Mouse (Mus musculus): ENCODE measurements around the gene Olfr512. TPM values are rescaled to one million over a fixed set of nuclear protein-coding genes. Genes with fewer than 3 reads are reported as not detected.

Gene Olfr512
- polyA plus RNA-seq (2014; fragmentation: Illumina TruSeq; extraction: RNeasy Lipid Tissue Mini Kit (QIAGEN cat#74804); ENCODE audit: low read depth, low replicate concordance): not detected

GRCm38 (mm10) chr7:108713020-108713419, at the start of gene Olfr512:
TSS of gene Olfr512 (plus strand) at chr7:108713320.

DNA sequence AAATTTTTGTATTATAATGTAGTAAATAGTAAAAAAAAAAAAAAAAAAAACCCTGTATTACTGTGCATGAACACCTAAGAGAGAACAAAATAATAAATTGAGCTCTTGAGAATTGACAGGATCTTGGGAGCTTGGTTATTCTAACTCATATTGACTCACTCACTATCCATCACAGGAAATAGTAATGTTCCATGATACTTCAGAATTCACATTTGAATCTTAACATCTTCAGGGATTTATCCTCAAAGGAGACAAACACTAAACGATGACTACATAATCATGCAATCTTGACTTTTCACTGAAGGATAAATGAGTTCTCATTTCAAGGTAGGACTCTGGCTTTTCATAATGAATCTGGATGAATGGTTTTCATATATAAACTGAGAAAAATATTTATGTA, 47.0 kb upstream of the Olfr512 start, which contains the start of gene Olfr510:
Gene Olfr510, plus strand, starts transcription at position 301 of the 400 bp plus-strand sequence.

GRCm38 (mm10) chr7:108750673-108751072, 37.6 kb downstream of the Olfr512 start, which contains the start of gene Olfr513:
TSS of gene Olfr513 (plus strand) at chr7:108750973.

Other genes with a start within 250 kb of the Olfr512 start
- not detected for gene Olfr498, start 248.0 kb upstream of the Olfr512 start, polyA plus RNA-seq (2014; fragmentation: Illumina TruSeq; extraction: RNeasy Lipid Tissue Mini Kit (QIAGEN cat#74804); ENCODE audit: low read depth, low replicate concordance)
- not detected for gene Olfr502, start 188.3 kb upstream of the Olfr512 start, polyA plus RNA-seq (2014; fragmentation: Illumina TruSeq; extraction: RNeasy Lipid Tissue Mini Kit (QIAGEN cat#74804); ENCODE audit: low read depth, low replicate concordance)
- not detected for gene Olfr503, start 168.8 kb upstream of the Olfr512 start, polyA plus RNA-seq (2014; fragmentation: Illumina TruSeq; extraction: RNeasy Lipid Tissue Mini Kit (QIAGEN cat#74804); ENCODE audit: low read depth, low replicate concordance)
- not detected for gene Olfr504, start 147.5 kb upstream of the Olfr512 start, polyA plus RNA-seq (2014; fragmentation: Illumina TruSeq; extraction: RNeasy Lipid Tissue Mini Kit (QIAGEN cat#74804); ENCODE audit: low read depth, low replicate concordance)
- not detected for gene Olfr506, start 102.5 kb upstream of the Olfr512 start, polyA plus RNA-seq (2014; fragmentation: Illumina TruSeq; extraction: RNeasy Lipid Tissue Mini Kit (QIAGEN cat#74804); ENCODE audit: low read depth, low replicate concordance)
- gene Olfr507, start 91.5 kb upstream of the Olfr512 start, polyA plus RNA-seq (2014; fragmentation: Illumina TruSeq; extraction: RNeasy Lipid Tissue Mini Kit (QIAGEN cat#74804); ENCODE audit: low read depth, low replicate concordance): not detected
- gene Olfr508, start 83.3 kb upstream of the Olfr512 start, polyA plus RNA-seq (2014; fragmentation: Illumina TruSeq; extraction: RNeasy Lipid Tissue Mini Kit (QIAGEN cat#74804); ENCODE audit: low read depth, low replicate concordance): not detected
- gene Olfr509, start 61.4 kb upstream of the Olfr512 start, polyA plus RNA-seq (2014; fragmentation: Illumina TruSeq; extraction: RNeasy Lipid Tissue Mini Kit (QIAGEN cat#74804); ENCODE audit: low read depth, low replicate concordance): not detected
- not detected for gene Olfr510, start 46.9 kb upstream of the Olfr512 start, polyA plus RNA-seq (2014; fragmentation: Illumina TruSeq; extraction: RNeasy Lipid Tissue Mini Kit (QIAGEN cat#74804); ENCODE audit: low read depth, low replicate concordance)
- not detected for gene Olfr513, start 37.7 kb downstream of the Olfr512 start, polyA plus RNA-seq (2014; fragmentation: Illumina TruSeq; extraction: RNeasy Lipid Tissue Mini Kit (QIAGEN cat#74804); ENCODE audit: low read depth, low replicate concordance)
- not detected for gene Olfr514, start 112.7 kb downstream of the Olfr512 start, polyA plus RNA-seq (2014; fragmentation: Illumina TruSeq; extraction: RNeasy Lipid Tissue Mini Kit (QIAGEN cat#74804); ENCODE audit: low read depth, low replicate concordance)
- not detected for gene Olfr516, start 137.2 kb downstream of the Olfr512 start, polyA plus RNA-seq (2014; fragmentation: Illumina TruSeq; extraction: RNeasy Lipid Tissue Mini Kit (QIAGEN cat#74804); ENCODE audit: low read depth, low replicate concordance)
- gene Olfr517, start 159.1 kb downstream of the Olfr512 start, polyA plus RNA-seq (2014; fragmentation: Illumina TruSeq; extraction: RNeasy Lipid Tissue Mini Kit (QIAGEN cat#74804); ENCODE audit: low read depth, low replicate concordance): not detected
- not detected for gene Olfr518, start 171.7 kb downstream of the Olfr512 start, polyA plus RNA-seq (2014; fragmentation: Illumina TruSeq; extraction: RNeasy Lipid Tissue Mini Kit (QIAGEN cat#74804); ENCODE audit: low read depth, low replicate concordance)
- not detected for gene Olfr519, start 181.1 kb downstream of the Olfr512 start, polyA plus RNA-seq (2014; fragmentation: Illumina TruSeq; extraction: RNeasy Lipid Tissue Mini Kit (QIAGEN cat#74804); ENCODE audit: low read depth, low replicate concordance)
- gene Nlrp10, start 216.9 kb downstream of the Olfr512 start, polyA plus RNA-seq (2014; fragmentation: Illumina TruSeq; extraction: RNeasy Lipid Tissue Mini Kit (QIAGEN cat#74804); ENCODE audit: low read depth, low replicate concordance): 0.97 TPM
- 156 TPM for gene Eif3f, start 221.1 kb downstream of the Olfr512 start, polyA plus RNA-seq (2014; fragmentation: Illumina TruSeq; extraction: RNeasy Lipid Tissue Mini Kit (QIAGEN cat#74804); ENCODE audit: low read depth, low replicate concordance)
- gene Tub, start 237.0 kb downstream of the Olfr512 start, polyA plus RNA-seq (2014; fragmentation: Illumina TruSeq; extraction: RNeasy Lipid Tissue Mini Kit (QIAGEN cat#74804); ENCODE audit: low read depth, low replicate concordance): 0.55 TPM